ENCODE assay signal across 7 mouse cellular contexts in genomic region chr3:68560057-68560456, GRCm38 (mm10).
DNase-seq lines count a peak whose midpoint lies in the region.

No protein-coding gene starts in this region.

- intact Hi-C loops in left cerebral cortex, postnatal 4 days (cut with DNase I) = no loop called here

- peak; percentile 59 for DNase-seq in left cerebral cortex, postnatal 4 days
- no peak for DNase-seq in left cerebral cortex, adult 18-20 months (ENCODE audit: low spot score in 2 of 2)
- peak; percentile 82 for DNase-seq in cerebellum, adult 11-12 months
- DNase-seq in cerebellum, postnatal 14 days = peak; percentile 93 to 94
- peak; percentile 85 for DNase-seq in kidney, adult 9 months
- DNase-seq in adipocyte (ENCODE audit: low spot score) = no peak
- no peak for DNase-seq in layer of hippocampus, postnatal 36 days

Comparison
In these comparisons a context has a peak if more than half of its experiments do, and no peak if none do; other contexts are left out.
1. DNase-seq: peak in left cerebral cortex, postnatal 4 days (single experiment), cerebellum, adult 11-12 months (single experiment), cerebellum, postnatal 14 days (2 of 2) and kidney, adult 9 months (single experiment); none in left cerebral cortex, adult 18-20 months (0 of 2), adipocyte (single experiment) and layer of hippocampus, postnatal 36 days (0 of 2).